Mouse (Mus musculus): ENCODE results near the gene Kcnh6. TPM values are rescaled to one million over a fixed set of nuclear protein-coding genes. Genes with fewer than 3 reads are reported as not detected.
"Not testable (repeated sequence)": the region's sequence is repeated elsewhere in the genome, so short reads cannot be mapped to it uniquely, and the experiment has no call there.

The Kcnh6 gene
- total RNA-seq, 2 experiments from 2014 or later: 1.1 to 1.4 TPM

DNA sequence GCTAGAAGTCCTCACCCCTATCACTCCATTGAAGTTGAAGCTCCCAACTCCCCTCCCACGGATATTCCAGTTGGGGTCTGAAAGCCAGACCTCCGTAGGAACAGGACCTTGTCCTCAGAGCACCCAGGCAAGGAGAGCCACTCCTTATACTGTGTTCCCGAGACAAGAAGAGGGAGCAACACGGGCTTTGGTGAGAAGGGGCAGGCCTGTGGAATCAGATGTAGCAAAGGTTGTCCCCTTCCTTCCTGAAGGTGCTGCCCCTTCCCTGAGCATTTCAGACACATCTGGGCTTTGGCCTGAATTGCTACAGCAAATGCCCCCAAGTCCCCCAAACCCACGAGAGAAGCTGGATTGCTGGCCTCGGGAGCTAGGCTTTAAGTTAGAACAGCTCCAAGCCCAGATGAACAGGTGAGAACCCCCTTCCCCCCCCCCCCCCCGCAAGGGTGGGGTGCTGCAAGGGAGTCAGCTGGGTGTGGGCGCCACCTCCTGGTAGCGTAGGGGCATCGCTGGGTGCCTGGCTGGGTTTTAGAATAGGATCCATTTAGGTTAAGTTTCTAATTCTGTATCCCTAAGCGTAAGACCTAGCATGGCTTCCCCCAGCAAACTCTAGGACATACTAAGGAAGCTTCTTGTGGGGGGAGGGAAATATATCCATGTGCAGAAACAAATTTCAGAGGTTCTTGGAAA is 18.7 kb downstream of the Kcnh6 start:
- peak; percentile 51 to 79 for DNase-seq (ENCODE audit: low spot score in 2 of 2)
- Histone ChIP-seq H3K27ac (no peak overlapping the region), H3K4me3 (no peak overlapping the region)
- peak; percentile 93 for TF ChIP-seq CTCF (conservative IDR thresholded peaks at IDR 0.05)

DNA sequence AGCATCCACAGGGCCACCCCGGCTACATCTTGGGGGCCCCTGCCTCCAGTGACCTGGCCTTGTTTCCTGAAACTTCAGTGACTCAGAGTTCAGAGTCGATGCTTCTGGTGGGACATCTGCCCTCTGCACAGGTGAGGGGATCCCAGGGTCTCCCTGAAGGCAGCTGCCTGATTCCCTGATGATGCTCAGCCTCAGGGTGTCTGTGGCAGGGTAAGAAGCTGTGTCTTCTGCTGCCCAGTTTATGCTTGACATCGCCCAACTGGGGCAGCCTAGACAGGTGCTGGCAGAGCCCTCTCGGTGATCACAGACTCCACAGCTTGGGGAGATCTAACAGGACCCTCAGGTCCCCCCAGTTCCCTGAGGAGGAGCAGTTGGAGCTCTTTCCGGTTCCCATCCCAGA is 19.7 kb downstream of the Kcnh6 start:
- no peak overlapping the region for H3K4me3 ChIP-seq
- no peak overlapping the region for H3K27ac ChIP-seq
- DNase-seq (ENCODE audit: low spot score in 2 of 2): no peak
- TF ChIP-seq CTCF (conservative IDR thresholded peaks at IDR 0.05): no peak

DNA sequence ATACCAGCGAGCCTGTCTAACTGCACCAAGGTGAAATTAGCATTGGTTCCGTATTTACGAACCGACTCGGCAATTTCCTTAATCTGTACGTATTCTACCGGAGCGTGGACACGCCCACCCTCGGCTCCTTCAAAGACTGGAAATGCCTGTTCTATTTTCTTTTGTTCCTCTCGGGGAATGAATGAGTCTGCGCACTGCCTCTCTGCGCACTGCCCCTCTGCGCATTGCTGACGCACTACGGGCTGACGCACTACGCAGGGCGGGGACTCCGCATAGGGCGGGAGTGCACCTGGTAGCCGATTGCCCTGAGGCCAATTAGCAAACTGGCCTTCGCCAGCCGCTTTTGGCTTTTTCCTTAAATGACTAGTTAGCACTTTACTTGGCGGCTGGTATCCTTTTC is 24.1 kb downstream of the Kcnh6 start:
- not testable (repeated sequence) for H3K27ac ChIP-seq; DNase-seq (ENCODE audit: low spot score in 2 of 2)
- H3K4me3 ChIP-seq: peak overlapping the region; percentile 47

DNA sequence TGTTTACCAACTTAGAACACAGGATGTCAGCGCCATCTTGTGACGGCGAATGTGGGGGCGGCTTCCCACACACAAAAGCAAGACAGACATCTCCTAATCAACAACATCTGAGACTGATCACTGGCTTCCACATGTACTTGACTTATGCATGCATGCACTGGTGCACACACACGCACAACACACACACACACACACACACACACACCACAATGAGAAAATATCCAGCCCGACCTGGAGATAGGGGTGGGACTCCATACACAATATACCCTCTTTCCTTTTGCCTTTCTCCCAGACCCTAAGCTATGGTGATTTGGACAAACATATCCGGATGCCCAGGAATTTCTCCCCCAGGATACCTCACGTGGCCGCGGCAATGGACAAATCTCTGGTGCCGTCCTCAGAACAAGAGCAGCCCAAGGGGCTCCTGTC is 25.6 kb downstream of the Kcnh6 start:
- peak in 1 of 2 experiments; percentile 24 for DNase-seq (ENCODE audit: low spot score in 2 of 2)
- TF ChIP-seq CTCF (conservative IDR thresholded peaks at IDR 0.05): no peak
- Histone ChIP-seq H3K27ac (peak overlapping the region; percentile 87), H3K4me3 (no peak overlapping the region)

DNA sequence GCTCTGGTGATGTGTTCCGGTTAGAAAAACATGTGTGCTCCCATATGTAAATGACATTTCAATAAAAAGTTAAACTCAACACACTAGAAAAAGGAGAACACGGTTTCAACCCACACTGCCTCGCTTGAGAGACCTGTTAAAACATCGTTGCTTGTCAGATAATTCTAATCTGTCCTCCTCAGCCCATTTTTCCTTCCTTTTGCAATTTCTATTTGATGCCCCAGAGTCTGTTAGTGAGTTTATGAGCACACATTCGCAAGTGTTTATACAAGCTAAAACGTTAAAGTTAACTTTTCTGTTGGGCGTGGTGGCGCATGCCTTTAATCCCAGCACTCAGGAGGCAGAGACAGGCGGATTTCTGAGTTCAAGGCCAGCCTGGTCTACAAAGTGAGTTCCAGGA is 27.1 kb downstream of the Kcnh6 start:
- no peak overlapping the region for H3K4me3 ChIP-seq
- H3K27ac ChIP-seq: no peak overlapping the region
- no peak for DNase-seq (ENCODE audit: low spot score in 2 of 2)
- no peak for TF ChIP-seq CTCF (conservative IDR thresholded peaks at IDR 0.05)

DNA sequence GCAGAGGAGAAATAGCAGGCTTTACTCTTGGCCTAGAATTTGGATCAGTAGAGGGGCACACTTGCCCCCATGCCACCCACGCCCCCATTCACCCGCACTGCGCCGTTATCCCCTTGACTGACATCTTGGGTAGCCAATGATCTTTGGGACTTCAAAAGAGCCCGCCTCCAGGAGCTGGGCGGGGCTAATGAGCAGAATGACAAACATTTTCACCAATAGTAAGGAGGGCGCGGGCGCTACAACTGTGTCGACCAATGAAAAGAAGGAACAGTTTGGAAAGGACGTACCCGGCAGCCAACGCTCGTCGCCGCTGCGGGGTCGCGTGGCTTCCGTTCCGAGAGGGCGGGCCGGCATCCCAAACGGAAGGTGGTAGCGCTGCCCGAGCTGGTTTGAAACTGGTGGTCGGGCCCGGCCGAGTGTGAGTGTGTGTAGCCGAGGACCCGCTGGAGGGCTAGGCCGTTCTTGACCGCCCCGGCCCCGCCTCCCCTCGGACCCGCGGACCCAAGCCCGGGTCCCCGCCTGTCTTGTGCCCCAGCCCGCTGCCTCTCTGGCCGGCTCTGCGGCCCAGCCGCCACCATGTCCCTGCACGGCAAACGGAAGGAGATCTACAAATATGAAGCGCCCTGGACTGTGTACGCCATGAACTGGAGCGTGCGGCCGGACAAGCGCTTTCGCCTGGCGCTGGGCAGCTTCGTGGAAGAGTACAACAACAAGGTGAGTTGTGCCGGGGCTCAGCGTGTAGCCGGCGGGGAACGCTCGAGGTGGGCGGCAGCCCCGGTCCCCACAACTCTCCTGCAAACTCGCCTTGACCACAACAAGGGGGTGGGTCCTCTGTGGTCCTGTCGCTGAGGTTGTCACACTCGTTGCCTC is 28.9 kb downstream of the Kcnh6 start, which contains the start of gene Dcaf7:
Gene Dcaf7, plus strand, starts transcription at position 325 of the 870 bp plus-strand sequence.
- Histone ChIP-seq H3K27ac (peak within 1 kb of the TSS; percentile 92), H3K4me3 (peak within 1 kb of the TSS; percentile 92)
- TF ChIP-seq CTCF (conservative IDR thresholded peaks at IDR 0.05): 0 out of 2 replicates have a peak, but pooled peaks have one; percentile 11
- peak; percentile 98 for DNase-seq (ENCODE audit: low spot score in 2 of 2)

DNA sequence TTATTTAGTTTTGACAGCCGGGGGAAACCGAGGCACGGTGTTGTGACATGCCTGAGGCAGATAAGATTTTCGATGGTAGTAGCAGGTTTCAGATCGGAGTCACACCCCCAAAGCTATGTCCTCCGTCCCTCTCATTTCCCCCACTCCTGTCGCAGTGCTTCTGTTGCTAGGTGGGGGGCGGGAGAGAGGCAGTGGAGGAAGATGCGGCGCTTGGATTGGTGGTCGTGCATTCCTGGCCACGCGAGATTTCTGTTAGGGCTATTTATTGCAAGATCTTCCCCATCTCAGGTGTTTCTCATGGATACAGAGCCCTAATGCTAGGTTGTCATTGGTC is 29.5 kb downstream of the Kcnh6 start:
- Histone ChIP-seq H3K27ac (peak overlapping the region; percentile 92), H3K4me3 (peak overlapping the region; percentile 92)
- TF ChIP-seq CTCF (conservative IDR thresholded peaks at IDR 0.05): no peak
- peak; percentile 75 to 76 for DNase-seq (ENCODE audit: low spot score in 2 of 2)

DNA sequence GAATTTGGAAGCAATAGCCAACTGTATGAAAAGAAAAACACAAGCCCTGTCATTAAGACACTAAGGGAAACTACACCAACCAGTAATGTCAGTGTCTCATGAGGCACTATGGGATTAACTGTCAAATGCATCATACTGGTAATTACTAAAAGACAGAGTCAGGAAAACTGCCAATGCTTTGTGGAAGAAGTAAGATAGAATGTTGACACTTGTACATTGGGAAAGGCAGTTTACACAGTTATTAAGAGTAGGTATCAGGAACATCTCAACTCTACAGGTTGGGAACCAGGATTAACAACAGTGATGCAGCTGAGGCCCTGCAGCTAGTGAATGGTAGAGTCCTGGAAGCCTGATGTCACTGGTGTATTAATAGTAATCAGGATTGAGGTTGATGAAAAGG is 36.4 kb downstream of the Kcnh6 start:
- no peak overlapping the region for H3K27ac ChIP-seq
- TF ChIP-seq CTCF (conservative IDR thresholded peaks at IDR 0.05): no peak
- no peak for DNase-seq (ENCODE audit: low spot score in 2 of 2)
- H3K4me3 ChIP-seq: no peak overlapping the region

DNA sequence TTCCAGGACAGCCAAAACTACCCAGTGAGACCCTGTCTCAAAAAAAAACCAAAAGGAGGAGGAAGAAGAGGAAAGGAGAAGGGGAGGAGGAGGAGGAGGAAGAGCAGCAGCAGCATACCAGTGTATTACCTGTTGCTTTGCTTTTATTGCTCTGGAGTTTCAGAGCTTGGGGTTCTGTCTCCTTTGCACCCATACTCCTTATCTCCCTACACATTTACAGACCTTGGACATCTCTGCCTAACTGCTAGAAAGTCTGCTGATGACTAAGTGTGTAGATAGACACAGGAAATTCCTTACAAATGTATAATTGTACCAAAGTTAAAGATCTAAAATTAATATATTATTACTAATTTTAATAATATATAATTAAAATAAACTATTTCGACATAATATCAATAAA is 37.3 kb downstream of the Kcnh6 start:
- Histone ChIP-seq H3K27ac (no peak overlapping the region), H3K4me3 (no peak overlapping the region)
- no peak for DNase-seq (ENCODE audit: low spot score in 2 of 2)
- no peak for TF ChIP-seq CTCF (conservative IDR thresholded peaks at IDR 0.05)

DNA sequence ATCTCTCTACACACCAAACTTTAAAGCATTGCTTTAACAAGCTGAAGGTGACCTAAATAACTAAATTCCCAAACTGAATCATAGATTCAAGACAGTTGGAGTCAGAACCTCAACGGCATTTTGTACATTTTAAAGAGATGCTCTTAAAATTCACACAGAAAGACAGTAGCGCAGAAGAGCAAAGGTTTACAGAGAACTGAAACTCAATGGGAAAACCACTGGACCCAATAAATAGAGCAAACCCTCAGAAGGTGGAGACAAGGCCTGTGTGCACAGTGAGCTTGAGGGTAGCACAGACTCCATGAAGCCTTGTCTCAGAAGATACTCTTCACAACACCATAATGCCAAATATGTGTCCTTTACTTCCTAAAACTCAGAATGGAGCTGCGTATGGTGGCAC is 37.9 kb downstream of the Kcnh6 start:
- H3K27ac ChIP-seq: no peak overlapping the region
- TF ChIP-seq CTCF (conservative IDR thresholded peaks at IDR 0.05): no peak
- no peak for DNase-seq (ENCODE audit: low spot score in 2 of 2)
- no peak overlapping the region for H3K4me3 ChIP-seq

DNA sequence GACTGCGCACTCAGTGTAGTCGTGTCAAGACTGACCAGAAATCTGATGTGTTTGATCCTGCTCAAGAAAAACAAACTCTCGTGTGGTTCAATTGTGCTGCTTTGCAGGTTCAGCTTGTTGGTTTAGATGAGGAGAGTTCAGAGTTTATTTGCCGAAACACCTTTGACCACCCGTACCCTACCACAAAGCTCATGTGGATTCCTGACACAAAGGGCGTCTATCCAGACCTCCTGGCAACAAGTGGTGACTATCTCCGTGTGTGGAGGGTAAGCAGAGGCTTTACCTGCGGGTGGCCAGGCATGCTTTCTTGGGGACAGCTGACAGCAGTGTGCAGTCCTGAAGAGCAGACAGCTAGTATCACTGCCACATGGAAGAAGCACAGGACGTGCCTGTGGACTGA is 38.7 kb downstream of the Kcnh6 start:
- no peak overlapping the region for H3K27ac ChIP-seq
- TF ChIP-seq CTCF (conservative IDR thresholded peaks at IDR 0.05): no peak
- DNase-seq (ENCODE audit: low spot score in 2 of 2): no peak
- no peak overlapping the region for H3K4me3 ChIP-seq

DNA sequence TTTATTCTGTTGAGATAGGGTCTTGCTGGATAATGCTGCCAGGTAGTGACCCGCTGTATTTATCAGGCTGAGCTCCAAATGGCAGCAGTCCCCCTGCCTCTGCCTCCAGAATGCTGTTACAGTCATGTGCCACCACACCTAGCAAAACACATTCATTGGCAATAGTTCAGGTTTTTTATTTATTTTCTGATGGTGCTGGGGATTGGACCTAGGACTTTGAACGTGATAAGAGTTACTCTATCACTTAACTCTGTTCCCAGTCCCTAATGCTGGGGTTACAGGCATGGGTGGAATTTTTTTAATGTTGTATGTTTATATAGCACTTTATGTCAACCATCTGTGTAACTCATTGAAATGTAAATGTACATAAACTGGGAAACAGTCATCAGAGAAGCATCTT is 46.0 kb downstream of the Kcnh6 start:
- Histone ChIP-seq H3K27ac (no peak overlapping the region), H3K4me3 (no peak overlapping the region)
- no peak for TF ChIP-seq CTCF (conservative IDR thresholded peaks at IDR 0.05)
- DNase-seq (ENCODE audit: low spot score in 2 of 2): no peak

DNA sequence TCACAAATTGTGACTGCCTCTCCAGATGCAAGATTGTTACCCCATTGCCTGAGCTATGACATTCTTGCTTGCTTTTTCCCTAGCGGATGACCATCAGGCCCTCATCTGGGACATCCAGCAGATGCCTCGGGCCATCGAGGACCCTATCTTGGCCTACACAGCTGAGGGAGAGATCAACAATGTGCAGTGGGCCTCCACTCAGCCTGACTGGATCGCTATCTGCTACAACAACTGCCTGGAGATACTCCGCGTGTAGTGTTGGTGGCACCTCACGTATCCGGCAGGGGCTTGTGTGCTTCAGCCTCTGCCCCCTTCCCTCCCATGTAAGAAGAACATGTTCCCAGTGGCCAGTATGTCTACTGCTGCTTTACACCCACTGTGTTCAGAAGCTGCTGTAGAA is 46.7 kb downstream of the Kcnh6 start:
- Histone ChIP-seq H3K4me3 (no peak overlapping the region), H3K27ac (no peak overlapping the region)
- DNase-seq (ENCODE audit: low spot score in 2 of 2): no peak
- no peak for TF ChIP-seq CTCF (conservative IDR thresholded peaks at IDR 0.05)

DNA sequence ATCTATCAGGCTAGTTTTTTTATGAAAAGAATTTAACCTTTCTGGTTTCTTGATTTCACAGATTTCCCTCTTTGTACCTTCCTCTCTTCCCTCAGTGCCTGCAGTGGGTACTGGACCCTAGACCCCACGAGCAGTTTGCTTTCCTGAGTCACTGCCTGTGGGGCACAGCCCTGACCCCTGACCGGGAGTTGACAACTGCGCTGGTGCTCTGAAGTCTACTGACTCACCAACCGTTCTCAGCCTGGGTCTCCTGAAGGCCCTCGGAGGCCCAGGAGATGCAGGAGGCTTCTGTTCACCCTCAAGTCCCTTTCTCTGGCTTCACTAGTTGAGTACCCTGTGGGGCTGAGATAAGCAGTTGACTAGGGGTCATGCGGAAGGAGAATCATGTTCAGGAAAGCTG is 47.4 kb downstream of the Kcnh6 start:
- no peak for DNase-seq (ENCODE audit: low spot score in 2 of 2)
- Histone ChIP-seq H3K4me3 (no peak overlapping the region), H3K27ac (no peak overlapping the region)
- TF ChIP-seq CTCF (conservative IDR thresholded peaks at IDR 0.05): no peak

Measured in layer of hippocampus, adult 2 months (tissue).